Mouse (Mus musculus) heart, embryonic 16.5 days (tissue): ENCODE measurements around the gene Pde6b. TPM values are rescaled to one million over a fixed set of nuclear protein-coding genes. Genes with fewer than 3 reads are reported as not detected.

Experiments
- ATAC-seq: fragments of 200-750 bp; cut with Nextera tagmentation; replicated peaks from 2 replicates; pipeline ENCODE4 v1.8.0; 2017; ENCODE audit warnings: moderate number of reproducible peaks; ENCODE audit not compliant: insufficient read depth, low FRiP score; ENCODE audit errors: extremely low read depth
- H3K27ac ChIP-seq: fragments of 300-500 bp; sonication (generic); 2 replicates; pipeline ENCODE4 v1.5.1; 2014; ENCODE audit warnings: mild to moderate bottlenecking, low read length, control low read depth, moderate library complexity
- H3K27me3 ChIP-seq: fragments of 300-500 bp; sonication (generic); 2 replicates; pipeline ENCODE4 v1.6.1; 2014; ENCODE audit warnings: low read length, mixed read lengths; ENCODE audit not compliant: control insufficient read depth, insufficient read depth
- H3K36me3 ChIP-seq: fragments of 300-500 bp; sonication (generic); 2 replicates; pipeline ENCODE4 v1.6.1; 2014; ENCODE audit not compliant: control insufficient read depth, insufficient read depth
- H3K4me1 ChIP-seq: fragments of 300-500 bp; sonication (generic); 2 replicates; pipeline ENCODE4 v1.6.1; 2014; ENCODE audit warnings: low read length, mixed read lengths; ENCODE audit not compliant: control insufficient read depth, insufficient read depth
- H3K4me2 ChIP-seq: fragments of 300-500 bp; sonication (generic); 2 replicates; pipeline ENCODE4 v1.6.1; 2014; ENCODE audit warnings: low read depth, mild to moderate bottlenecking, control low read depth, low read length
- H3K4me3 ChIP-seq: fragments of 300-500 bp; sonication (generic); 2 replicates; pipeline ENCODE4 v1.5.1; 2014; ENCODE audit warnings: mild to moderate bottlenecking, control low read depth, low read length
- H3K9ac ChIP-seq: fragments of 300-500 bp; sonication (generic); 2 replicates; pipeline ENCODE4 v1.6.1; 2014; ENCODE audit warnings: low read length, control low read depth
- H3K9me3 ChIP-seq: fragments of 300-500 bp; sonication (generic); replicated peaks from 2 replicates; pipeline ENCODE4 v1.6.1; 2016; ENCODE audit warnings: low read length; ENCODE audit not compliant: control insufficient read depth
- WGBS: fragments of 180-500 bp; shearing (Covaris S2); extraction: QIAGEN DNeasy Blood & Tissue Kit; methylation state at CpG from one replicate; pipeline ENCODE4 v1.1.7; 2014; 5-methylcytosine and 5-hydroxymethylcytosine counted together
- polyA plus RNA-seq: library from polyadenylated mRNA; unstranded; fragments of >200 nt; fragmentation: Nextera tagmentation; extraction: Ambion mirVana; gene quantifications from 2 replicates; pipeline ENCODE4 v1.2.1, GENCODE M21; 2015

Pde6b gene
- polyA plus RNA-seq, 1 experiment from 2014 or later, result 0.26 TPM

- ATAC-seq, result no peak
- Histone ChIP-seq H3K4me3 (no peak overlapping the region), H3K36me3 (no peaks in the 10 kb centered on the region; the same call in 1 of the 2 replicates), H3K9ac (no peak overlapping the region), H3K4me2 (no peak overlapping the region), H3K27me3 (no peaks in the 10 kb centered on the region), H3K4me1 (peaks cover 49% of the 10 kb centered on the region), H3K27ac (no peak overlapping the region), H3K9me3 (no peaks in the 10 kb centered on the region)
- WGBS, result 64% methylated on average over 6 of the region's 6 CpGs
Measured at GRCm38 (mm10) chr5:108465131-108465891, 77.1 kb downstream of the Pde6b start.

- Histone ChIP-seq H3K4me1 (peaks cover 49% of the 10 kb centered on the region), H3K4me2 (no peak overlapping the region), H3K9ac (no peak overlapping the region), H3K4me3 (no peak overlapping the region), H3K36me3 (no peaks in the 10 kb centered on the region; the same call in 1 of the 2 replicates), H3K27me3 (no peaks in the 10 kb centered on the region), H3K27ac (no peak overlapping the region), H3K9me3 (no peaks in the 10 kb centered on the region)
- no peak for ATAC-seq
- WGBS, result 82% methylated on average over 1 of the region's 1 CpGs
Measured at GRCm38 (mm10) chr5:108466647-108467046, 78.5 kb downstream of the Pde6b start.

- H3K4me2 ChIP-seq, result no peak overlapping the region
- H3K9me3 ChIP-seq, result no peaks in the 10 kb centered on the region
- no peaks in the 10 kb centered on the region for H3K27me3 ChIP-seq
- peaks cover 22% of the 10 kb centered on the region for H3K36me3 ChIP-seq
- H3K4me3 ChIP-seq, result no peak overlapping the region
- H3K9ac ChIP-seq, result no peak overlapping the region
- no peak overlapping the region for H3K27ac ChIP-seq
- ATAC-seq, result no peak
- peaks cover 23% of the 10 kb centered on the region for H3K4me1 ChIP-seq
- 80% methylated on average over 7 of the region's 7 CpGs for whole genome bisulfite sequencing
Measured at GRCm38 (mm10) chr5:108469617-108470016, 81.4 kb downstream of the Pde6b start.

- Histone ChIP-seq H3K27me3 (no peaks in the 10 kb centered on the region), H3K9ac (no peak overlapping the region), H3K9me3 (no peaks in the 10 kb centered on the region), H3K27ac (no peak overlapping the region), H3K4me2 (no peak overlapping the region), H3K36me3 (peaks cover 56% of the 10 kb centered on the region), H3K4me1 (no peaks in the 10 kb centered on the region), H3K4me3 (no peak overlapping the region)
- 80% methylated on average over 4 of the region's 4 CpGs for whole genome bisulfite sequencing
- no peak for ATAC-seq
Measured at GRCm38 (mm10) chr5:108473737-108474136, 85.5 kb downstream of the Pde6b start.

GRCm38 (mm10) chr5:108475977-108476376 is 87.8 kb downstream of the Pde6b start:
- no peak for ATAC-seq
- H3K4me1 ChIP-seq, result no peaks in the 10 kb centered on the region
- H3K36me3 ChIP-seq, result peaks cover 59% of the 10 kb centered on the region
- H3K27ac ChIP-seq, result no peak overlapping the region
- H3K27me3 ChIP-seq, result no peaks in the 10 kb centered on the region
- no peak overlapping the region for H3K4me3 ChIP-seq
- no peak overlapping the region for H3K9ac ChIP-seq
- H3K9me3 ChIP-seq, result no peaks in the 10 kb centered on the region
- 95% methylated on average over 3 of the region's 3 CpGs for WGBS
- no peak overlapping the region for H3K4me2 ChIP-seq

Other genes with a start within 250 kb of the Pde6b start
- gene Dr1, start 119.5 kb upstream of the Pde6b start, polyA plus RNA-seq, result 26.6 and 28.9 TPM in 2 replicates
- 5.4 and 6.3 TPM in 2 replicates for gene Pigg, start 75.8 kb upstream of the Pde6b start, polyA plus RNA-seq
- not detected in 2 replicates for gene Gm42517, start 20.5 kb upstream of the Pde6b start, polyA plus RNA-seq
- gene Atp5k, start 46.1 kb downstream of the Pde6b start, polyA plus RNA-seq, result 740 and 758 TPM in 2 replicates
- gene Mfsd7a, start 60.5 kb downstream of the Pde6b start, polyA plus RNA-seq, result 0.30 TPM in 2 replicates
- 16.3 and 18.3 TPM in 2 replicates for gene Pcgf3, start 72.8 kb downstream of the Pde6b start, polyA plus RNA-seq
- 0.36 and 0.59 TPM in 2 replicates for gene Cplx1, start 161.6 kb downstream of the Pde6b start, polyA plus RNA-seq
- 32.3 and 33.9 TPM in 2 replicates for gene Gak, start 241.4 kb downstream of the Pde6b start, polyA plus RNA-seq
- gene Tmem175, start 241.4 kb downstream of the Pde6b start, polyA plus RNA-seq, result 16.6 and 19.7 TPM in 2 replicates